Mouse (Mus musculus): ENCODE measurements at regions not wholly inside any gene's neighbourhood (a gene's known extent, or its start where the extent isn't known, plus 50 kb on each side); places are given as distances from the start of the nearest gene placed in this dataset.

DNA sequence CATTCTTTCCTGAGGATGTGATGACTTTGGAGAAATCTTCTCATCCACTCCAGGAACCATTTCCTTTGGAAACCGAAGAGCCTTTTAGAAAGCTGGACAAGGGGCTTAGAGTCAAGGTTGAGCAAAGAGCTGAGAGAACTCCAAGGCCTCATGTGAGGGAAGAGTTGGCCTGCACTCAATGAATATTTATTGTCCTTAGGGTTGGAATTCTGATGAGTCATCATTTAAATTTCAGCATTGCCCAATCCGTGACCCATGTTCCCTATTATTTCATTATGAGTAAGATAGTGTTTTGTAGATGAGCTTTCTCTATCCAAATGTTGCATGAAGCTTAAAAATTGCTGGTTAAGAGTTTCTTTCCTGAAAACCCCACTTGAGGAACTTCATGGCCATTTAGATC is 232.3 kb upstream of the Gm12728 start:
- H3K36me3 ChIP-seq (ENCODE audit: insufficient read depth) = no peaks in the 10 kb centered on the region
- no peaks in the 10 kb centered on the region for H3K4me1 ChIP-seq (ENCODE audit: insufficient read depth)
- DNase-seq (no peak), ATAC-seq (ENCODE audit: insufficient read depth) (no peak)
- no peak overlapping the region for H3K4me2 ChIP-seq
- no peaks in the 10 kb centered on the region for H3K27me3 ChIP-seq (ENCODE audit: insufficient read depth, low read length)
- H3K9ac ChIP-seq = no peak overlapping the region
- no peak overlapping the region for H3K4me3 ChIP-seq (ENCODE audit: low read depth, low read length)
- no peaks in the 10 kb centered on the region for H3K9me3 ChIP-seq (ENCODE audit: low read depth, low read length)
- TF ChIP-seq CTCF (IDR thresholded peaks at IDR 0.05; ENCODE audit: low read depth) = no peak
- WGBS = 82% methylated on average over 2 of the region's 2 CpGs
- H3K27ac ChIP-seq (ENCODE audit: low read depth) = no peak overlapping the region

DNA sequence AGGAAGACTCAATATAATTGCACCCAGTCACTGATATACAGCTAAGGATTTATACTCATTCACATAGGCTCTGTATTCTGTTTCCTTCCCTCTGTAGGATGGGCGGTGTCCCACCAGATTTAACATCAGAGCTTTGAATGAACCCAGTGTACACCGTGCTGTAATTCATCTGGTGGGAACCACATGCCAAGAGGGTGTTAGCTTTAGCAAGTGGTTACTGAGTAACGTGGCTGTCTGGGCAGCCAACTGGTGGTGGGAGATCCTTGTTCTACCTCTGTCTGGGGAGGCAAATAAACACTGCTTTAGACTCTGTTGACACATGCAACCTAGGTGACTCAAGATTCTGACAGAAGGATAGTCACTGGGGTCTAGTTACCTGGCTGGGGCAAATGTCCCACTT is 229.6 kb upstream of the Gm12728 start:
- ATAC-seq (ENCODE audit: insufficient read depth) (no peak), DNase-seq (peak; percentile 23)
- no peak for TF ChIP-seq CTCF (IDR thresholded peaks at IDR 0.05; ENCODE audit: low read depth)
- Histone ChIP-seq H3K9ac (no peak overlapping the region), H3K4me2 (no peak overlapping the region), H3K9me3 (ENCODE audit: low read depth, low read length) (no peaks in the 10 kb centered on the region), H3K27ac (ENCODE audit: low read depth) (no peak overlapping the region), H3K36me3 (ENCODE audit: insufficient read depth) (no peaks in the 10 kb centered on the region), H3K4me1 (ENCODE audit: insufficient read depth) (no peaks in the 10 kb centered on the region), H3K27me3 (ENCODE audit: insufficient read depth, low read length) (no peaks in the 10 kb centered on the region), H3K4me3 (ENCODE audit: low read depth, low read length) (no peak overlapping the region)
- 53% methylated on average over 3 of the region's 3 CpGs for WGBS

DNA sequence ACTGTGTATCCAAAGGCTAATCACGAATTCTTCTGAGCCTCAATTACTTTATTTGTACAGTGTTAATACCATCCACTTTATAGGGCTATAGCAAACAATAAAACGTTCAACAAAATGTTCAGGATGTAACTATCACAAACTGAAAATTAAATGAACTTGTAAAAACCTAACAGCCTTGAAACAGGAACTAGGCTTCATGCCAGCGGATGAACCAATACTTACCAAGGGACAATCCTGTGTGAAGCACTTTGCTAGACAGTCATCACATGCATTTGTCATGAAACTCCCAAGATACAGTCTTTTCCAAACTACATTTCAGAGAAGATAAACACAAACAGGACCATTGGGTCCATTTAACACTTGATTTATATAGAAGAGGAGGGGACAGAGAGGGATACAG is 228.9 kb upstream of the Gm12728 start:
- WGBS = 65% methylated on average over 3 of the region's 3 CpGs
- no peak overlapping the region for H3K27ac ChIP-seq (ENCODE audit: low read depth)

DNA sequence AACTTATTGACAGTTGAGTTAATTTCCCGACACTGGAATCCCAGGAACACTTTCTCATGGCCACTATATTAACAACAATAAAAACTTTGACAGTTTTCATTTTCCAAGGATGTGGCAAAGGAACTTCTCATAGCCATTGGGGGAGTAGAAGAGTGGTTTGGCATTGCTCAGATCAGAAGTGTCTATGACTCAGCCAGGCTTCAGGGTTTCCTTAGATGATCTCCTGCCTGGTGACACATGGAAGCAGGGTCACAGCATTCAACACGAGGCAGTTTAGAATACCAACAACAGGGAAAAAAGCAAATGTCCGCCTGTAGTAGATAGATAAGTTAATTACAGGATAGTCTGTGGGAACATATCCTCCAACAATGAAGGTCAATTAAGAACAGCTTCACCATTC is 228.1 kb upstream of the Gm12728 start:
- DNase-seq (no peak), ATAC-seq (ENCODE audit: insufficient read depth) (no peak)
- Histone ChIP-seq H3K4me2 (no peak overlapping the region), H3K4me3 (ENCODE audit: low read depth, low read length) (no peak overlapping the region), H3K4me1 (ENCODE audit: insufficient read depth) (no peaks in the 10 kb centered on the region), H3K36me3 (ENCODE audit: insufficient read depth) (no peaks in the 10 kb centered on the region), H3K9ac (no peak overlapping the region), H3K27ac (ENCODE audit: low read depth) (no peak overlapping the region), H3K27me3 (ENCODE audit: insufficient read depth, low read length) (no peaks in the 10 kb centered on the region), H3K9me3 (ENCODE audit: low read depth, low read length) (no peaks in the 10 kb centered on the region)
- no peak for TF ChIP-seq CTCF (IDR thresholded peaks at IDR 0.05; ENCODE audit: low read depth)
- WGBS = 61% methylated on average over 3 of the region's 3 CpGs

More for the DNA sequence above, 228.9 kb upstream of the Gm12728 start:
- Histone ChIP-seq H3K9ac (no peak overlapping the region), H3K9me3 (ENCODE audit: low read depth, low read length) (no peaks in the 10 kb centered on the region), H3K4me2 (no peak overlapping the region), H3K27me3 (ENCODE audit: insufficient read depth, low read length) (no peaks in the 10 kb centered on the region), H3K4me3 (ENCODE audit: low read depth, low read length) (no peak overlapping the region), H3K36me3 (ENCODE audit: insufficient read depth) (no peaks in the 10 kb centered on the region), H3K4me1 (ENCODE audit: insufficient read depth) (no peaks in the 10 kb centered on the region)
- no peak for ATAC-seq (ENCODE audit: insufficient read depth)
- TF ChIP-seq CTCF (IDR thresholded peaks at IDR 0.05; ENCODE audit: low read depth) = no peak
- no peak for DNase-seq

DNA sequence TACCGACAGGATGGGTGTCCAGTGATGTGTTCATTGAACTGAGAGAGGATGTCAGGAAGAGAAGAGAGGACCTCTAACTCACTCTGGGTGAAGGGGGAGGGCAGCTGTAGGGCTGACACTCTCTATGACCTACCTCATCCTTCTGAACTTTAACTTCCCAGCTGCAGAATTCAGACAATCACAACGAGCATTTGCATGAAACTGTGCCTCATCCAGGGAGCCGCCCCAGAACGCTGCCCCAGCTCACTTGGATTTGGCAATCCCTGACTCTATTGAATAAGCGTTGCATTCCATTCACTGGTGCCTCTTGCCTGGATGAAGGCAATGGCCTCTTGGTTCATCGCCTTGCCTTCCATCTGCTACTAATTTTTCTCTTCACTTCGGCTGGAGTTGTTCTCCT is 223.9 kb upstream of the Gm12728 start:
- TF ChIP-seq CTCF (IDR thresholded peaks at IDR 0.05; ENCODE audit: low read depth) = no peak
- H3K27ac ChIP-seq (ENCODE audit: low read depth) = no peak overlapping the region
- no peak overlapping the region for H3K4me3 ChIP-seq (ENCODE audit: low read depth, low read length)
- ATAC-seq (ENCODE audit: insufficient read depth) = no peak
- no peaks in the 10 kb centered on the region for H3K27me3 ChIP-seq (ENCODE audit: insufficient read depth, low read length)
- no peaks in the 10 kb centered on the region for H3K36me3 ChIP-seq (ENCODE audit: insufficient read depth)
- DNase-seq = no peak
- no peak overlapping the region for H3K4me2 ChIP-seq
- H3K9ac ChIP-seq = no peak overlapping the region
- H3K9me3 ChIP-seq (ENCODE audit: low read depth, low read length) = no peaks in the 10 kb centered on the region
- no peaks in the 10 kb centered on the region for H3K4me1 ChIP-seq (ENCODE audit: insufficient read depth)
- whole genome bisulfite sequencing = 83% methylated on average over 7 of the region's 7 CpGs

DNA sequence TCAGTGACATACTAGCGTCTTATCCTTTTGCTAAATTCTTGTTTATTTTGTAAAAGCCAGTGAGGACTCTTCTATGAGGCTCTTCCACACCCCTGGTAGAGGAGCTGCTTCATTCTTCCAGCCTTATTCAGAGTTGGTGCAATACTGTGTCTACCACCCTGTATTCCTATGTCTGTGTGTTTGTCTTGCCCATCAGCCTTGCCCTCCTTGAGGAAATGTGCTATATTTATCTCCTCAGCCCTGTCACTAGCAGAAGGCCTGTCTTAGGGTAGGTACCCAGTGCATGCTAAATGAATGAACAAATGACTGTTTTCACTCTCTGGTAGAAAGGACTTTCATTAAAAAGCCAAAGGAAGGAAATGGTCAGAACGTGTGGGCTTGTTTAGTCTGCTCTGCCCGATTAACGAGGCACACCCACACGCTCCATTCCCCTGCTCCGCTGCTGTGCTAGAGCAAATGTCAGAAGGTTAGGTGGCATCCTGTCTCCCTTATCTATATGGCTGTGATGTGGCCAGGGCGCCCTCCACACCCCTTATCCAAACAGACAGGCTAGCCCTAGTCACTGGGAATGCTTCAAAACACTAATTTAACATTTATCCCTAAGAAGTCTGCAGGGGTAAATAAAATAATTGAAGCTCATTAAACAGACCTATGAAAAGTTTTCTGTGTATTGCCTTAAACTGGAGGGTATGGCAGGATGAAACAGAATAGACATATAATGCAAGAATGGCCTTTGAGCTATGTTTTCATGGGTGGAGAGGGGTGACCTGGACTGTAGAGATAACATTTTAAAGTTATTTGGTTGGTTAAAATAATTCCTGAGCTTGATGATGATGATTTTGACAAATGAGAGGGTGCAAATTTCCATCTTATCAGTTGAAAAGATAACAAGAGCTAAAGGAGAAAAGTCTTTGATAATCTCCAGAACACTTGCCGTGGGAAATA is 222.9 kb upstream of the Gm12728 start:
- no peak for TF ChIP-seq CTCF (IDR thresholded peaks at IDR 0.05; ENCODE audit: low read depth)
- Histone ChIP-seq H3K27ac (ENCODE audit: low read depth) (no peak overlapping the region), H3K9me3 (ENCODE audit: low read depth, low read length) (no peaks in the 10 kb centered on the region), H3K4me1 (ENCODE audit: insufficient read depth) (no peaks in the 10 kb centered on the region), H3K27me3 (ENCODE audit: insufficient read depth, low read length) (no peaks in the 10 kb centered on the region), H3K4me2 (no peak overlapping the region), H3K4me3 (ENCODE audit: low read depth, low read length) (no peak overlapping the region), H3K9ac (no peak overlapping the region), H3K36me3 (ENCODE audit: insufficient read depth) (no peaks in the 10 kb centered on the region)
- WGBS = 31% methylated on average over 8 of the region's 8 CpGs
- ATAC-seq (ENCODE audit: insufficient read depth) = no peak
- DNase-seq = no peak

DNA sequence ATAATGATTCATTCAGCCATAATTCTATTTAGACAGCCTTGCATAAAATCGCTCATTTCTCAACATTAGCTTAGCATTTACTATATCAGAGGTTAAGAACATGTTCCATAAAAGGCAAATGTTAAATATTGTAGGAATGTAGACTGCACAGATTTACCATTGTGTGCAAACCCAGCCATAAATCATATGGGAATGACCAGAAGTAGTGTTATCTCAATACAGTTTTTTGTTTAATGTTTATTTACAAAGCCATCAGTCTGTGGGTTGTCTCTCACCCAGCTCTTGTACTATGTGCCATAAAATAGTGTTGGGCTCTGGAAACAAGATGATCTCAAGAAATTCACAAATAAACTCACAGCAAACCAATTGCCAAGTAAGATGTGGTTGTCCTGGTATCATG is 220.0 kb upstream of the Gm12728 start:
- Histone ChIP-seq H3K9ac (no peak overlapping the region), H3K4me1 (ENCODE audit: insufficient read depth) (no peaks in the 10 kb centered on the region), H3K27ac (ENCODE audit: low read depth) (no peak overlapping the region), H3K4me3 (ENCODE audit: low read depth, low read length) (no peak overlapping the region), H3K27me3 (ENCODE audit: insufficient read depth, low read length) (no peaks in the 10 kb centered on the region), H3K9me3 (ENCODE audit: low read depth, low read length) (no peaks in the 10 kb centered on the region), H3K36me3 (ENCODE audit: insufficient read depth) (no peaks in the 10 kb centered on the region), H3K4me2 (no peak overlapping the region)
- no peak for DNase-seq
- whole genome bisulfite sequencing = 89% methylated on average over 1 of the region's 1 CpGs
- TF ChIP-seq CTCF (IDR thresholded peaks at IDR 0.05; ENCODE audit: low read depth) = no peak
- ATAC-seq (ENCODE audit: insufficient read depth) = no peak

Data from lung, embryonic 14.5 days (tissue).